Mouse (Mus musculus) kidney, adult 2 months (tissue): ENCODE measurements at regions not wholly inside any gene's neighbourhood (a gene's known extent, or its start where the extent isn't known, plus 50 kb on each side); places are given as distances from the start of the nearest gene placed in this dataset.
"Not testable (repeated sequence)": the region's sequence is repeated elsewhere in the genome, so short reads cannot be mapped to it uniquely, and the experiment has no call there.

Source experiments
- DNase-seq: peaks from one replicate; pipeline ENCODE4 v3.0.0; 2021
- H3K27ac ChIP-seq: fragments of 200-500 bp; 2 replicates; pipeline ENCODE4 v1.5.1; 2012; ENCODE audit warnings: low read depth, low read length, control low read depth, inconsistent platforms; ENCODE audit not compliant: insufficient read depth
- H3K27me3 ChIP-seq: fragments of 200-500 bp; replicated peaks from 2 replicates; pipeline ENCODE4 v1.6.1; 2012; ENCODE audit warnings: mild to moderate bottlenecking, moderate library complexity, low read length, inconsistent platforms; ENCODE audit not compliant: control insufficient read depth, insufficient read depth
- H3K36me3 ChIP-seq: fragments of 200-500 bp; 2 replicates; pipeline ENCODE4 v1.6.1; 2012; ENCODE audit warnings: mild to moderate bottlenecking, moderate library complexity, low read length, inconsistent platforms; ENCODE audit not compliant: control insufficient read depth, insufficient read depth
- H3K4me1 ChIP-seq: fragments of 200-500 bp; 2 replicates; pipeline ENCODE4 v1.6.1; 2011; ENCODE audit warnings: low read length; ENCODE audit not compliant: control insufficient read depth, insufficient read depth
- H3K4me3 ChIP-seq: fragments of 200-500 bp; 2 replicates; pipeline ENCODE4 v1.5.1; 2011; ENCODE audit warnings: mild to moderate bottlenecking, low read depth, low read length, control low read depth; ENCODE audit not compliant: insufficient read depth
- CTCF ChIP-seq: fragments of 200-500 bp; conservative IDR thresholded peaks from 2 replicates; pipeline ENCODE4 v1.5.1; 2011; ENCODE audit warnings: low read depth, mild to moderate bottlenecking, control low read depth, low read length, moderate library complexity, mixed read lengths; ENCODE audit not compliant: insufficient read depth, insufficient read length
- POLR2A ChIP-seq: fragments of 200-500 bp; IDR thresholded peaks from one replicate; pipeline ENCODE4 v1.6.1; 2011; ENCODE audit warnings: low read depth, low read length, control low read depth
- WGBS: fragments of 180-500 bp; shearing (Covaris S2); methylation state at CpG from one replicate; pipeline ENCODE4 v1.1.7; 2018; 5-methylcytosine and 5-hydroxymethylcytosine counted together

GRCm38 (mm10) chr3:8022654-8023053 lies 1402.4 kb upstream of the 1700008P02Rik start:
- TF ChIP-seq CTCF (no peak), POLR2A (no peak)
- no peak for DNase-seq
- Histone ChIP-seq H3K27ac (no peak overlapping the region), H3K4me1 (no peaks in the 10 kb centered on the region), H3K27me3 (no peaks in the 10 kb centered on the region), H3K36me3 (no peaks in the 10 kb centered on the region), H3K4me3 (no peak overlapping the region)
- 87% methylated on average over 10 of the region's 10 CpGs for WGBS

DNA sequence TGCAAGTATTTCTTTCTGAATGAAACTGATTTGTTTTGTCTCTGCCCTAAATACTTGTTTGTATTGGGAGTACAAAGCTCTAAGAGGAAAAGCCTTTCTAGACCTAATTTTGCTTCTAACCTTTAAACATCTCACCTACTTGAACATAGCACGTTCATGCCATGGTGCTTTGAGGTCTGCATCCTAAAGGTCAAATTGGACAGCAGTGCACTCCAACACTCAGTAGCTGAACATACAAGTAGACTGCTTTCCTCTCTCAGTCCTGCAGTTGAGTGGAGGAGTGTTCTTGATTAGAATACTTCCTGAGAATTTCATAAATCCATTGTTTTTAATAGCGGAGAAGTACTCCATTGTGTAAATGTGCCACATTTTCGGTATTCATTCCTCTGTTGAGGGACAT lies 1397.2 kb upstream of the 1700008P02Rik start:
- H3K27ac ChIP-seq = no peak overlapping the region

GRCm38 (mm10) chr3:8016945-8017344 lies 1396.7 kb upstream of the 1700008P02Rik start:
- Histone ChIP-seq H3K27ac (no peak overlapping the region), H3K36me3 (no peaks in the 10 kb centered on the region), H3K4me3 (no peak overlapping the region), H3K4me1 (no peaks in the 10 kb centered on the region), H3K27me3 (no peaks in the 10 kb centered on the region)
- DNase-seq = no peak
- TF ChIP-seq CTCF (no peak), POLR2A (no peak)

More for the DNA sequence above, 1397.2 kb upstream of the 1700008P02Rik start:
- Histone ChIP-seq H3K27me3 (no peaks in the 10 kb centered on the region), H3K36me3 (no peaks in the 10 kb centered on the region), H3K4me1 (no peaks in the 10 kb centered on the region), H3K4me3 (no peak overlapping the region)
- no peak for DNase-seq
- 79% methylated on average over 3 of the region's 3 CpGs for WGBS
- TF ChIP-seq CTCF = no peak
- no peak for TF ChIP-seq POLR2A

GRCm38 (mm10) chr3:8009966-8010365 lies 1389.7 kb upstream of the 1700008P02Rik start:
- 48% methylated on average over 4 of the region's 4 CpGs for WGBS
- no peak for TF ChIP-seq POLR2A
- no peak for TF ChIP-seq CTCF
- Histone ChIP-seq H3K36me3 (no peaks in the 10 kb centered on the region), H3K27me3 (no peaks in the 10 kb centered on the region), H3K4me3 (no peak overlapping the region), H3K27ac (no peak overlapping the region), H3K4me1 (peaks cover 7% of the 10 kb centered on the region)
- DNase-seq = peak; percentile 80

DNA sequence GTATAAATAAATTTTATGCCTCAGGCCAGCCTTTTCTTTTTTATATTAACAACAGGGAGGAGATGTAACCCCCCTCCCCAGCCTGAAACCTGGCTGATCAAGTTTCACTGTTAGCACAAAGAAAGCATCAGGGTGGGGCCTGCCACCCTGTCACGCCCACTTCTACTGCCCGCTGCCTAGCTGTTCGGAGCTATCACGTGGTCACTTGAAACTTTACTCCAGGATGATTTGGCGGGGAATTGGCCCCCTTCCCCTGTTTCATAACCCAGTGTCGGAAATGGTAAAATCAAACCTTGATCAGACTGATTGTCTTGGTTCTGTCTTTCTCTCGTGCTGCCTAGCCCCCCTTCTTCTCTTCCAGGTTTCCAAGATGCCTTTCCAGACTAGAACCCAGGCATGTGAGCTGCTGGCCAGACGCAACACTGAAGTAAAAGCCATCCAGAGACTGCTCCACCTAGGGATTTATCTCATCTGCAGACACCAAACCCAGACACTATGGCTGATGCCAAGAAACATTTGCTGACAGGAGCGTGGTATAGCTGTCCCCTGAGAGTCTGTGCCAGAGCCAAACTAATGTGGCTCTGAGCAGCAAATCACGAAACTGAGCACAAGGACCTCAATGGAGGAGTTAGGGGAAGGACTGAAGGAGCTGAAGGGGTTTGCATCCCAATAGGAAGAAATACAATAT lies 1386.6 kb upstream of the 1700008P02Rik start:
- WGBS = 32% methylated on average over 10 of the region's 10 CpGs
- Histone ChIP-seq H3K27me3 (no peaks in the 10 kb centered on the region), H3K27ac (peak overlapping the region; percentile 99), H3K4me1 (peaks cover 7% of the 10 kb centered on the region), H3K36me3 (no peaks in the 10 kb centered on the region), H3K4me3 (0 out of 2 replicates have a peak overlapping the region, but pooled peaks have one; percentile 4)
- peak; percentile 87 for DNase-seq
- TF ChIP-seq CTCF = no peak
- no peak for TF ChIP-seq POLR2A

GRCm38 (mm10) chr3:8006273-8006672 lies 1386.0 kb upstream of the 1700008P02Rik start:
- 44% methylated on average over 5 of the region's 5 CpGs for WGBS
- TF ChIP-seq POLR2A = no peak
- no peak for TF ChIP-seq CTCF
- peak overlapping the region; percentile 90 for H3K27ac ChIP-seq
- peak; percentile 84 for DNase-seq
- peak overlapping the region; percentile 43 for H3K4me3 ChIP-seq
- H3K27me3 ChIP-seq = no peaks in the 10 kb centered on the region
- no peaks in the 10 kb centered on the region for H3K36me3 ChIP-seq
- H3K4me1 ChIP-seq = peaks cover 7% of the 10 kb centered on the region

DNA sequence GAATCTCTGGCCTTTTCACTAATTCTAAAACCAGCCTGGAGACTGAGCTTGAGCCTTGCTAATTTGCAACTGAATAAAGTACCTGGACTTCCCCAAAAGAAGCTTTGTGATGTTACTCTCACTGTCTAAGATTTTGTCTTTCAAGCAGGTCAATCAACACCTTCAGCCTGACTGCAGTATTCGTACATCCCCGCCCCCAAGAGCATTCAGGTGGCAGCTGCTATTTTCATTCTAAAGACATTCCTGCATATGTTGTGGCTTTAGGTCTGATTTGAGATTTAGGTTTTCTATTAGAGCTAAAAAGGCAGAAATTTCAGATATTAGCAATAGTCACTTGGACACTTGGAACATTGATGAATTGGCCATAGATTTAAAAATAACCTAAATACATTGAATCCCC lies 1385.4 kb upstream of the 1700008P02Rik start:
- H3K36me3 ChIP-seq, H3K27me3 ChIP-seq, H3K27ac ChIP-seq, H3K4me1 ChIP-seq, H3K4me3 ChIP-seq: not testable (repeated sequence)
- 77% methylated on average over 2 of the region's 2 CpGs for WGBS
- DNase-seq = peak; percentile 15
